39 mouse cellular contexts compared by ENCODE assay signal in the genomic region with DNA sequence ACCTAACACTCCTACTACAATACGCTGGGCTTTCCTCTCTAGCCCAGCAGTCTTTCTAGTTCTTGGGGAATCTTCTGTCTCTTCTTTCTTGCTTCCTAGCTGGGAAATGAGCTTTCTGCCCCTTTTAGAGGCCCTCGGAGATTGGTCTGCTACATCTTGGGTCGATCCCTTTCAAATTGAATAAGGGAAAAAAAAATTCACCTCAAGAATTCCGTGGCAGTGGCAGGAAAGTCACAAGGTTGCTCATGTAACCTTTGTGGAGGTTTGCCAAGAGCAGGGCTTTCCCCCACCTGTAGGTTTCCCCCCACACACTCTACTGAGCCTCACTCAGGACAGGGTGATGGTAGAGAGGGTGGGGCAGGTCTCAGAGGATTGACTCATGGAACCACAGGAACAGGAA. TPM values are rescaled to one million over a fixed set of nuclear protein-coding genes. Genes with fewer than 3 reads are reported as not detected.
"Had no signal": no experiment of that assay in that cellular context is flagged by ENCODE, and none has a peak within 500 bp of the region (broad histone marks: within the 10 kb centered on the region; RNA-seq: fewer than 3 reads in every experiment).

No protein-coding gene starts in this region.

- DNase-seq: cerebellum, adult 8-10 months; cerebellum, adult 9-10 months; cerebellum, adult 9-11 months; cerebellum, postnatal 10 days; cerebellum, postnatal 14 days; cerebellum, postnatal 25 days; cerebellum, postnatal 36 days; embryo, embryonic 11 days; forebrain, postnatal 0 days; gastrocnemius, adult 2 months; gastrocnemius, postnatal 10 days; gastrocnemius, postnatal 14 days; gastrocnemius, postnatal 25 days; gastrocnemius, postnatal 36 days; heart, adult 18-20 months; heart, adult 2 months had no signal

- H3K9me3 ChIP-seq: embryonic facial prominence, embryonic 10.5 days; embryonic facial prominence, embryonic 12.5 days; embryonic facial prominence, embryonic 13.5 days; embryonic facial prominence, embryonic 15.5 days; forebrain, embryonic 13.5 days; forebrain, embryonic 15.5 days had no signal

- H3K9ac ChIP-seq: embryonic facial prominence, embryonic 12.5 days; embryonic facial prominence, embryonic 13.5 days; embryonic facial prominence, embryonic 15.5 days; forebrain, embryonic 12.5 days; forebrain, embryonic 13.5 days; forebrain, embryonic 15.5 days; forebrain, postnatal 0 days had no signal

- H3K27ac ChIP-seq: embryonic facial prominence, embryonic 10.5 days; embryonic facial prominence, embryonic 12.5 days; embryonic facial prominence, embryonic 13.5 days; embryonic facial prominence, embryonic 15.5 days; forebrain, embryonic 10.5 days; forebrain, embryonic 12.5 days; forebrain, embryonic 13.5 days; forebrain, embryonic 15.5 days; gastrocnemius, adult 2 months; heart, adult 2 months had no signal

- H3K36me3 ChIP-seq: embryonic facial prominence, embryonic 10.5 days; embryonic facial prominence, embryonic 12.5 days; embryonic facial prominence, embryonic 13.5 days; embryonic facial prominence, embryonic 15.5 days; forebrain, embryonic 10.5 days; forebrain, embryonic 12.5 days; forebrain, embryonic 15.5 days had no signal

- H3K4me2 ChIP-seq: embryonic facial prominence, embryonic 12.5 days; embryonic facial prominence, embryonic 13.5 days; embryonic facial prominence, embryonic 15.5 days; forebrain, embryonic 12.5 days; forebrain, embryonic 13.5 days; forebrain, embryonic 15.5 days had no signal

- H3K4me3 ChIP-seq: embryonic facial prominence, embryonic 10.5 days; embryonic facial prominence, embryonic 12.5 days; embryonic facial prominence, embryonic 13.5 days; embryonic facial prominence, embryonic 15.5 days; erythroblast, embryonic 14.5 days; forebrain, embryonic 10.5 days; forebrain, embryonic 12.5 days; forebrain, embryonic 13.5 days; forebrain, embryonic 15.5 days; gastrocnemius, adult 2 months; heart, adult 2 months had no signal

RNA-seq across cellular contexts. Expression of a gene that starts 4.2 kb away (rescaled TPM):
- total RNA-seq: common myeloid progenitor, adult 5-6 weeks; forebrain, postnatal 0 days; gastrocnemius, adult 18-20 months; gastrocnemius, adult 2 months; gastrocnemius, adult 8-10 months; gastrocnemius, postnatal 10 days; gastrocnemius, postnatal 14 days; gastrocnemius, postnatal 25 days; gastrocnemius, postnatal 36 days; gastrocnemius, postnatal 4 days; granulocyte monocyte progenitor cell, adult 5-6 weeks; heart, adult 18-20 months; heart, adult 2 months; heart, adult 8-10 months had no signal
- polyA plus RNA-seq: embryonic facial prominence, embryonic 10.5 days; embryonic facial prominence, embryonic 11.5 days; embryonic facial prominence, embryonic 13.5 days; embryonic facial prominence, embryonic 14.5 days; embryonic facial prominence, embryonic 15.5 days; erythroblast, embryonic 14.5 days; forebrain, embryonic 10.5 days; forebrain, embryonic 11.5 days; forebrain, embryonic 12.5 days; forebrain, embryonic 13.5 days; forebrain, embryonic 16.5 days; gonadal fat pad, adult 2 months; heart, adult 2 months had no signal

RNA-seq across cellular contexts. Expression of a gene that starts 40.2 kb away (rescaled TPM):
- total RNA-seq: forebrain, postnatal 0 days; gastrocnemius, adult 18-20 months; gastrocnemius, adult 2 months; gastrocnemius, adult 8-10 months; gastrocnemius, postnatal 14 days; gastrocnemius, postnatal 25 days; gastrocnemius, postnatal 4 days had no signal
- polyA plus RNA-seq: cortical plate, adult 2 months; embryonic facial prominence, embryonic 10.5 days; embryonic facial prominence, embryonic 13.5 days; forebrain, embryonic 13.5 days; forebrain, embryonic 14.5 days; forebrain, embryonic 15.5 days; forebrain, embryonic 16.5 days; forebrain, postnatal 0 days; frontal cortex, adult 2 months had no signal
